Mouse (Mus musculus) adrenal gland, postnatal 10 days (tissue): Measurements from ENCODE around the gene Pptc7. TPM values are rescaled to one million over a fixed set of nuclear protein-coding genes. Genes with fewer than 3 reads are reported as not detected.

ENCODE experiments used
- DNase-seq: peaks from one replicate; pipeline ENCODE4 v3.0.0; 2021; ENCODE audit warnings: mixed read lengths
- total RNA-seq, 2 experiments: library from RNA; stranded (reverse); gene quantifications; 2 replicates each; pipeline ENCODE4 v1.2.3; 2021

Pptc7 gene
- total RNA-seq, 2 experiments from 2014 or later = 36.7 to 49.2 TPM

DNA sequence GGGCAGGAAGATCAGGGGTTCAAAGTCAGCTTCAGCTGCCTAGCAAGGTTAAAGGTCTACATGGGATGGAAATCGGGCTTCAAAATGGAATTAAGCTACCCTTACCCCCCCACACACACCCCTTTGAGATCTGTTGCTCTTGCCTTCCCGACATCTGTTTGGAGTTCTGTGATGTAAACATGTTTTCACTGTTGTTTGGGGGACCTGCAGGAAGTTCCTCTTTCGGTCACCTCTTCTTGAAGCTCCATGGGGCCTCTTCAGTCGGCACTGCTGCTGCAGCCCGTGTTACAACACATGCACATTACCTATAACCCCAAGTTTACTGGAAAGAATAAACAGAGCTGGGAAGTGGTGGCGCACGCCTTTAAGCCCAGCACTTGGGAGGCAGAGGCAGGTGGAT lies 17.0 kb upstream of the Pptc7 start:
- DNase-seq = no peak

DNA sequence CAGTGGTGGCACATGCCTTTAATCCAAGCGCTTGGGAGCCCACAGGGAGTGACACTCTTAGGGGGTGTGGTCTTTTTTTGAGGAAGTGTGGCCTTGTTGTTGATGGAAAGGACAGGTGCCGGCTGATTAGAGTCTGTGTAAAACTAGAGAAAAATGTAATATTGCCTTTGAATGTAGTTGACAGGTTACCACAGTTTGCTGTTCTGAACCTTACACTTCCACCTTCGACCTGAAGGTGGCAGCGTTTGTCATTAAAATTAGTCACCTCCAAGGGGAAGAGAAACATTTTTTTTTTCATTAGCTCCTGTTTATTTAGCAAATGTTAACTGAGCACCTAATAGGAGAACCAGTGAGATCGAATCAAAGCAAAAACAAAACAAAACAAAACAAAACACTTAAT lies 16.3 kb upstream of the Pptc7 start:
- DNase-seq = peak; percentile 85

- DNase-seq = no peak
Observed at GRCm38 (mm10) chr5:122268858-122269604, 15.1 kb upstream of the Pptc7 start.

- no peak for DNase-seq
Observed at GRCm38 (mm10) chr5:122272821-122273220, 11.3 kb upstream of the Pptc7 start.

DNA sequence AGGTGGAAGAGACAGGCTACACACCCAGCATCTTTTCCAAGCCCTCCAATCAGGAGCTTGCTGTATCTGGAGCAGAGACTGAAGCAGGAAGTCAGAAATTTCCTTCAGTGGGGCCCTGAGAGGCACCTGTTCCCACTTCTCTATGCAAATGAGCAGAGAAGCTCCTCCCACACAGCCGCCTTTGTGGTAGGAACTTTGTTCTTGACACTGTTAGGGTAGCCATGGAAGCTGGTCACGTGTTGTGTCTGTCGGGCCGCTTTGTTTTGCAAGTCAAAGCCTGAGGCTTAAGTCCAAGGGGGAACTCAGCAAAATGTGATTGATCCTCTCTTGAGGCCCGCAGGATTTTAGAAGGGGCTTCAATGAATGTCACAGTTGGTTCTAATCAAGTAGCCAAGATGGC lies 9.4 kb upstream of the Pptc7 start:
- no peak for DNase-seq

GRCm38 (mm10) chr5:122278946-122279345 lies 5.2 kb upstream of the Pptc7 start:
- no peak for DNase-seq

DNA sequence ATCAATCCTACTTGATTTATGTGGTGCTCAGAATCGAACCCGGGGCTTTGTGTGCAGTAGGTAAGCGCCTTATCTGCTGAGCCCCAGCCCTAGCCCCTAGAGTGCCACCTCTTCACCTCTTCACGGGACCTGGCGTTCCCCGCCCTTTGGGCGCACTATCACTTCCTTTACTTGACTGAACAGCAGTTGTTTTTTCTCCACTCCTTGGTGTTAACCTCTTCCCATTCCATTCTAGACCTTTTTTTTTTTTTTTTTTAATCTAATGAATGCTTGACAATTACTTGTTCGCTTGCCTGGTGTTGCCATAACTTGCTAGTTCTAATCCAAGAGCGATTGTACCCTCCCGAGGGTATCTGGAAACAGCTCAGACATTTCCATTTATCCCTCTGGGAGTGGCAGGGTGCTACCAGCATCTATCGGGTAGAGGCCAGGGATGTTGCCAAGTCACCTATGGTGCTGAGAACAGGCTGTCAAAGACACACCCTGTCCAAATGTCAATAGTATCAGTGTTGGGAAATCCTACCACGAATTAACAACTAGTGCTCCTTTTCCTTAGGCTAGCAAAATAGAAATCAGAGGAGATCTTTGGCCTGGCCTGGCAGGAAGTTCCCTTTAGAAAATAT lies 4.3 kb upstream of the Pptc7 start:
- no peak for DNase-seq

DNA sequence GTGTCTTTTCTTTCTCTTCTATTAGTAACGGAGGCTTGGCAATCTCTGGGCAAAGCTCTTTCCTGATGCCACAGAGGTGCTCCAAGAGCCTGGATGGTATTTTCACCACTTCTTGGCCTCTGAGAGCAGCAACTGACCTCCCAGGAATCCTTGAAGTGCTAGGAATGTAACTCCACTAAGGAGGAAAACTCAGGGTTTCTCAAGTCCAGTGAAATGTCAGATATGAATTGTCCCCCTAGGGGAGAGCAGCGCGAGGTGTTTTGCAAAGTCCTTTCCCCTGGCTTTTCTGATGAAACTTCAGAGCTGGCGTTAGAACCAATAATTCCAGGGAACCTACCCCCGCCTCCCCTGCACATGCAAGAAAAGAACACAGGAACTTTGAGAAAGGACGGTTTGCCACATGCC lies 3.7 kb upstream of the Pptc7 start:
- DNase-seq = peak; percentile 54

DNA sequence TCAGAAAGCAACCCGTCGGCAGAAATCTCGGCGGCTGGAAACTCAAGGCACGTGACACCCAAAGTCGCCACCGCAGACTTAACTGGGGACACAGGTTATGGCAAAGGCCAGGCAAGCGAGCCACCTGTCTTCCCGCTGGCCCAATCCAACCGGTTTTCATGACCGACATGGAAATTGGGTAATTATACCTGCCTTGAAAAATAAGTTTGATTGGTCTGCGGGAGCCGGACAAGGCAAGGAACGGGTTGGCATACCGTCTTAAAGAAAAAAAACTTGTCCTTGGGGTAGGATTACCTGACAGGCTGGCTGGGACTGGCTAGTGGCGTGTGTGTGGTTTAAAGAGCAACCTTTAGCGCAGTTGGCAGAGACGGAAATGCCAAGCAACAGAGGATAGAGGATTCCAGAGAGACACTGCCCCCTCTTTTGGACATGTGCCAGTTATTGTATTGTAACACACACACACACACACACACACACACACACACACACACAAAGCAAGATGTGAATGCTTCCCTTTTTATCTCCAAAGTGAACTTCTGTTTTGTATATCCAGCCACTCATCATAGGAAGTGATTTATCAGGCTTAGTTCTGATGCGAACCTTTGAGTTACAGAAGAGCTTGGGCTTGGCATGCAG lies 3.2 kb upstream of the Pptc7 start:
- peak; percentile 52 for DNase-seq

GRCm38 (mm10) chr5:122283828-122284182 lies 360 bp upstream of the Pptc7 start:
- no peak for DNase-seq

- DNase-seq = peak; percentile 79
Observed at GRCm38 (mm10) chr5:122285029-122285766, 1.0 kb downstream of the Pptc7 start.

DNA sequence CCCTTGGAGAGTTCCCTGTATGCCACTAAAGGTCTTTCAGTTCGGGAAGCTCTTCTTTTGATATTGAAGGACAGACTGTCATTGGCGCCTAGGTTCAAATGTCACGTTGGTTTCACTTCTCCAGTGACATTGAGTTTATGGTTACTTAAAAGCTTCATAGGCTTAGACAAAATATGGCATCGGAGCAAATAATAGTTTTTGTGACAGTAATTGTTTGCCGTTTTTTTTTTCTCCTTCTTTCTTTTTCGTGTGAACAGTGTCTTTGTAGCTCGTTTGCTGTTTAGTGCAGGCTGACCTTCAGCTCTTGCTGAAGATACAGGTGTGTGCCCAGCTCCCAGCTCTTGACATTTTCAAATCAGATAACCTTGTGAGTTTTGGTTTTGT lies 1.6 kb downstream of the Pptc7 start:
- no peak for DNase-seq

DNA sequence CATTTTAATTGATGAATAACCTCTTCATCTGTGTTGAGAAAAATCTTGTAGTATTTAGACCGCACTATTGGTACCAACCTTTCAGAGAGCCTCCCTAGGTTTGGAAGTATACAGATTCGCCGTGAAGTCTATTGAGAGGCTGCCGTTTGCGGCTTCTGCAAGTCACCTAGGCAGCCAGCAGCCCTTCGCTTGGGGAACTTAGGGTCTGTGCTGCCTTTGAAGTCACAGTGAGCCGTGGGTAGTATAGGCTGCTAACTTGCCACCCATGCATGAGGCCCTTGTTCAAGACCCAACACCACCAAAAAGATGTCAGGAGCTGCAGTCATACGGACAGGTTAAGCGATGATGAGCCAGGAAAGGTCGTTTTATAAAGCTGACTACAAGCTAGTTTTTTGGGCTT lies 2.0 kb downstream of the Pptc7 start:
- DNase-seq = no peak

GRCm38 (mm10) chr5:122287026-122287425 lies 2.9 kb downstream of the Pptc7 start:
- DNase-seq = no peak

- DNase-seq = no peak
Observed at GRCm38 (mm10) chr5:122288147-122288811, 4.1 kb downstream of the Pptc7 start.

DNA sequence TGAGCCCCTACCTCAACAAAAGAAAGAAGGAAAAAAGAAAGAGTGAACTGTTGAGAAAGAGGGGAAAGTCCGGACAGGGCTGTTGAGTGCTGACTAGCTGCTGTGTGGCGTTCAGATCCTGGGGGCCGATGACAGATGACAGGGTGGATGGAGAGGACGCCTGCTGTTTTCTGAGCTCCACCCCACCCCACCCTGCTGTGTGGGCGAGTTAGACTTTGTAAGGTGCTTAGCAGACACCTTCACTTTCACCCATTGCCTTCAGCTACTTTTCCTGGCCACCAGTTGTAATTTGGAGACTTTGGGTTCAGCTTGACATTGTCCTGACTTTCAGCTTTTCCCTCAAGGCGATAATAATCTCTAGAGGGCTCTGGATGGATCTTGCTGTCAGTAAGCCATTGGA lies 7.0 kb downstream of the Pptc7 start:
- DNase-seq = no peak

GRCm38 (mm10) chr5:122291553-122292339 lies 7.6 kb downstream of the Pptc7 start:
- DNase-seq = no peak

DNA sequence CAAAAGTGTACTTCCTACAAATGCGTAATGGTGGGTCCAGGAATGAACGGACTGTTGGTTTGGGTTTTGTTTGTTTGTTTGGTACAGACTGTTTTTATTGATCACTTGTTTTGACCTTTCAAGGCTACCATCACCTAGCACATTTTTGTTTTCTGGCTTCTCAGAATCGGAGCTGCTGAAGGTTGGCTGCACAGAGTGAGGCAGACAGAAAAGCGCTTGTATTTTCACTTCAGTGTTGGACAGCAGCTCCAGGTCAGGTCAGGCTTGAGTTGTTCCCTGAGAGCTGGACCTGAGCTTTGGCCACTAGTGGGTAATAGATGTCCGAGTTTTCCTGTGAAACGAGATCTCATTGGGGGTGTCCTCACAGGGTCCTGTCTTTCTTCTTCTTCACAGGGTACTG lies 9.0 kb downstream of the Pptc7 start:
- no peak for DNase-seq

DNA sequence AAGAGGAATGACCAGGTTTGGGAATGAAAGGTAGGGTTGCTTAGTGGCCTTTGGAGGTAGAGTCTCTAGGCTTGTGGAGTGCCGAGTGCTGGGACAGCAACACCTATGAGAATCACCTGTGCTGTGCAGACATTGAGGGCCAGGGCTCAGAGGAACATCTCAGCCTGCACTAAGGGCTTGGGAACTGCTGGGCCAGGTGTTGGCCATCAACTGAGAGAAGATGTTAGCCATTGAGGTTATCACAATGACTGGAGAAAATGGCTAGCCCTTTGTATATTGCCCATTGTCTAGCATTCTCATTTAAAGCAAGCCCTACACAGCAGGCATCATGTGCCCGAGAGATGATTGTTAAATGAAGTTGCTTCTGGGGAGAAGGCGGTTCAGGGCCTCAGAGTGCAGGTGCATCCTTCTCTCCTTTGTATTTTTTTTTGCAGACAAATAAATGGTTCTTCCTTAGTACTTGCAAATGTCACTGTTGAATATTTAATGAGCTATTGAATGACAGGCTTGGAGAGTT lies 10.1 kb downstream of the Pptc7 start:
- DNase-seq = no peak

GRCm38 (mm10) chr5:122295113-122295935 lies 11.2 kb downstream of the Pptc7 start:
- peak; percentile 57 for DNase-seq
